Mouse (Mus musculus): ENCODE data around the gene Aspn. TPM values are rescaled to one million over a fixed set of nuclear protein-coding genes. Genes with fewer than 3 reads are reported as not detected.
A peak's percentile ranks its signal among the peaks of the same experiment; 100 is the strongest.

Aspn gene
- 0.56 and 1.0 TPM in 2 replicates for polyA plus RNA-seq (2012; rRNA removed)

DNA sequence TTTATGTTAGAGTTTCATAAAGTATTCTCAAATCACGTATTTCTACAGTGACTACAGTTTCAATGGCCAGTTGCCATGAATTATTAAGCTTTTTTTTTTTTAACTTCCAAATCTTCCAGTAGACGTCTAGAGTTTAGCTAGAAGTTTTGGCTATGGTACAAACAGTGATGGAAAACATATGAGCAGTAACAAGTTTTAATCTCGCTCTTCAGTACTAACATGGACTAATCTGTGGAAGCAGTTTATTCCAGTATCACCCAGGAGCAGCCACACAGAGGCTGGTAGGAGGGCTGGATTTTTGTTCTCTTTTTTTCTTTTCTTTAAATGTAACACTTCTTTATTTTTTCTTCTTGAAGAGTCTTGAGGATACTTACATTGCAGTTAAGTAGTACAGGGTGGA is at the start of gene Aspn:
Gene Aspn (plus strand): TSS at position 165 of the 400 bp plus-strand sequence.
- 71% methylated on average over 3 of the region's 3 CpGs for WGBS
- Histone ChIP-seq H3K36me3 (ENCODE audit: control insufficient read depth, insufficient read depth, low read length) (no peaks in the 10 kb centered on the region), H3K4me1 (ENCODE audit: control insufficient read depth, insufficient read depth, low read length) (no peaks in the 10 kb centered on the region), H3K27ac (ENCODE audit: insufficient read depth, low read depth, low read length) (no peak within 1 kb of the TSS), H3K27me3 (replicated peaks; ENCODE audit: control insufficient read depth, insufficient read depth, low read length) (no peaks in the 10 kb centered on the region), H3K4me3 (ENCODE audit: insufficient read depth, low read depth, low read length) (no peak within 1 kb of the TSS)
- DNase-seq, result no peak
- TF ChIP-seq POLR2A (IDR thresholded peaks at IDR 0.05; ENCODE audit: low read depth, low read length) (no peak), CTCF (conservative IDR thresholded peaks at IDR 0.05; ENCODE audit: insufficient read depth, insufficient read length, low read depth, low read length) (no peak)

- no peaks in the 10 kb centered on the region for H3K36me3 ChIP-seq (ENCODE audit: control insufficient read depth, insufficient read depth, low read length)
- TF ChIP-seq CTCF (conservative IDR thresholded peaks at IDR 0.05; ENCODE audit: insufficient read depth, insufficient read length, low read depth, low read length), result no peak
- no peak for TF ChIP-seq POLR2A (IDR thresholded peaks at IDR 0.05; ENCODE audit: low read depth, low read length)
- WGBS, result 55% methylated on average over 4 of the region's 4 CpGs
- no peak within 1 kb of the TSS for H3K27ac ChIP-seq (ENCODE audit: insufficient read depth, low read depth, low read length)
- no peaks in the 10 kb centered on the region for H3K27me3 ChIP-seq (replicated peaks; ENCODE audit: control insufficient read depth, insufficient read depth, low read length)
- no peaks in the 10 kb centered on the region for H3K4me1 ChIP-seq (ENCODE audit: control insufficient read depth, insufficient read depth, low read length)
- H3K4me3 ChIP-seq (ENCODE audit: insufficient read depth, low read depth, low read length), result no peak within 1 kb of the TSS
- DNase-seq, result no peak
These were observed 39.7 kb upstream of the Aspn start, which contains the start of gene Ecm2 for GRCm38 (mm10) chr13:49504510-49504909. Ecm2 (plus strand) TSS chr13:49504810.

- WGBS, result 82% methylated on average over 4 of the region's 4 CpGs
- no peaks in the 10 kb centered on the region for H3K4me1 ChIP-seq (ENCODE audit: control insufficient read depth, insufficient read depth, low read length)
- no peak overlapping the region for H3K27ac ChIP-seq (ENCODE audit: insufficient read depth, low read depth, low read length)
- H3K36me3 ChIP-seq (ENCODE audit: control insufficient read depth, insufficient read depth, low read length), result no peaks in the 10 kb centered on the region
- no peaks in the 10 kb centered on the region for H3K27me3 ChIP-seq (replicated peaks; ENCODE audit: control insufficient read depth, insufficient read depth, low read length)
- H3K4me3 ChIP-seq (ENCODE audit: insufficient read depth, low read depth, low read length), result no peak overlapping the region
- TF ChIP-seq CTCF (conservative IDR thresholded peaks at IDR 0.05; ENCODE audit: insufficient read depth, insufficient read length, low read depth, low read length) (no peak), POLR2A (IDR thresholded peaks at IDR 0.05; ENCODE audit: low read depth, low read length) (no peak)
- DNase-seq, result no peak
These were observed 38.5 kb upstream of the Aspn start for GRCm38 (mm10) chr13:49505776-49506175.

GRCm38 (mm10) chr13:49507176-49507575 is 37.1 kb upstream of the Aspn start:
- Histone ChIP-seq H3K4me1 (ENCODE audit: control insufficient read depth, insufficient read depth, low read length) (no peaks in the 10 kb centered on the region), H3K4me3 (ENCODE audit: insufficient read depth, low read depth, low read length) (no peak overlapping the region), H3K27me3 (replicated peaks; ENCODE audit: control insufficient read depth, insufficient read depth, low read length) (no peaks in the 10 kb centered on the region), H3K27ac (ENCODE audit: insufficient read depth, low read depth, low read length) (no peak overlapping the region), H3K36me3 (ENCODE audit: control insufficient read depth, insufficient read depth, low read length) (no peaks in the 10 kb centered on the region)
- peak; percentile 6 for DNase-seq
- TF ChIP-seq CTCF (conservative IDR thresholded peaks at IDR 0.05; ENCODE audit: insufficient read depth, insufficient read length, low read depth, low read length), result no peak
- no peak for TF ChIP-seq POLR2A (IDR thresholded peaks at IDR 0.05; ENCODE audit: low read depth, low read length)
- WGBS, result 64% methylated on average over 3 of the region's 3 CpGs

DNA sequence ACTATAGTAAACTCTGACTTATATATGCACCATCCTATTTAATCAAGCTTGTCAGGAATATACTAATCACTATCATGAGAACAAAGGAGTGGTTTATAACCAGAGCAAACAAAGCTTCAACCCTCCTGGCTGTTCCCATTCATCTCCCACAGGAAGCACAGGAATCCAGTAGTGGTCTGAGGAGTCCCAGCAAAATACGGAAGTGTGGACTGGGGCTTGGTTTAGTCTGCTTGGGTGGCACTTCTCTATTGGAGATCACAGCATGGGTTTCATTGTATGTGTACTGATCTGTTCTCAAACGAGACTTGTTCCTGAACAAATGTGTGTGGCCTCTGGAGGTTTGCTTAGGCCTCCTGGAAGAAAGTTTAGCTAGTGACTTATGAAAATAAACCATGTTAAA is 25.5 kb upstream of the Aspn start:
- H3K36me3 ChIP-seq (ENCODE audit: control insufficient read depth, insufficient read depth, low read length), result no peaks in the 10 kb centered on the region
- no peaks in the 10 kb centered on the region for H3K27me3 ChIP-seq (replicated peaks; ENCODE audit: control insufficient read depth, insufficient read depth, low read length)
- DNase-seq, result no peak
- no peak for TF ChIP-seq POLR2A (IDR thresholded peaks at IDR 0.05; ENCODE audit: low read depth, low read length)
- TF ChIP-seq CTCF (conservative IDR thresholded peaks at IDR 0.05; ENCODE audit: insufficient read depth, insufficient read length, low read depth, low read length), result no peak
- 64% methylated on average over 2 of the region's 2 CpGs for WGBS
- H3K4me3 ChIP-seq (ENCODE audit: insufficient read depth, low read depth, low read length), result no peak overlapping the region
- H3K27ac ChIP-seq (ENCODE audit: insufficient read depth, low read depth, low read length), result no peak overlapping the region
- H3K4me1 ChIP-seq (ENCODE audit: control insufficient read depth, insufficient read depth, low read length), result no peaks in the 10 kb centered on the region

DNA sequence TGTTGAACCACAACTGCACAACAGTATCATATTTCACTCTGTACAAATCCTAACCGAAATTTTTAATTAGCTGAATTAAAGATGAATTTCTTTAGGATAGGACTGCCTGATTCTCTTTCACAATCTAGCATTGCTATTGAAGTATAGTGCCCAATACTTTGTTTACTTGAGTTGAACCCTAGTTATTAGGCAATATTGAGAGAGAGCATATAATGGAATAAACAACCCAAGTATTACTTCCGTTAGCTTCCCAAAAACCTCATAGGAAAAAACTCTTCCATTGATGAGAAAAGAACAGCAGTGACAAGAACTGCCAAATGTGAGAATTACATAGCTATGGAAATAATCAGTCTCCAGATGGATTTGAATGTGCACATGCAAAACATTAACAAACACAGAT is 18.0 kb upstream of the Aspn start:
- Histone ChIP-seq H3K36me3 (ENCODE audit: control insufficient read depth, insufficient read depth, low read length) (no peaks in the 10 kb centered on the region), H3K27ac (ENCODE audit: insufficient read depth, low read depth, low read length) (no peak overlapping the region), H3K27me3 (replicated peaks; ENCODE audit: control insufficient read depth, insufficient read depth, low read length) (no peaks in the 10 kb centered on the region), H3K4me3 (ENCODE audit: insufficient read depth, low read depth, low read length) (no peak overlapping the region), H3K4me1 (ENCODE audit: control insufficient read depth, insufficient read depth, low read length) (no peaks in the 10 kb centered on the region)
- WGBS, result 65% methylated on average over 2 of the region's 2 CpGs
- TF ChIP-seq POLR2A (IDR thresholded peaks at IDR 0.05; ENCODE audit: low read depth, low read length) (no peak), CTCF (conservative IDR thresholded peaks at IDR 0.05; ENCODE audit: insufficient read depth, insufficient read length, low read depth, low read length) (no peak)
- DNase-seq, result no peak

GRCm38 (mm10) chr13:49530636-49531035 is 13.6 kb upstream of the Aspn start:
- no peaks in the 10 kb centered on the region for H3K4me1 ChIP-seq (ENCODE audit: control insufficient read depth, insufficient read depth, low read length)
- 88% methylated on average over 4 of the region's 4 CpGs for WGBS
- TF ChIP-seq POLR2A (IDR thresholded peaks at IDR 0.05; ENCODE audit: low read depth, low read length) (no peak), CTCF (conservative IDR thresholded peaks at IDR 0.05; ENCODE audit: insufficient read depth, insufficient read length, low read depth, low read length) (no peak)
- no peak overlapping the region for H3K27ac ChIP-seq (ENCODE audit: insufficient read depth, low read depth, low read length)
- no peak for DNase-seq
- H3K4me3 ChIP-seq (ENCODE audit: insufficient read depth, low read depth, low read length), result no peak overlapping the region
- no peaks in the 10 kb centered on the region for H3K36me3 ChIP-seq (ENCODE audit: control insufficient read depth, insufficient read depth, low read length)
- H3K27me3 ChIP-seq (replicated peaks; ENCODE audit: control insufficient read depth, insufficient read depth, low read length), result no peaks in the 10 kb centered on the region
